In genomic region chr10:26372940-26373931, GRCm38 (mm10) we compare ENCODE assay signal across 8 mouse cellular contexts. TPM values are rescaled to one million over a fixed set of nuclear protein-coding genes. Genes with fewer than 3 reads are reported as not detected.
DNase-seq lines count a peak whose midpoint lies in the region; ATAC-seq lines count a peak whose summit lies in the region.

No protein-coding gene starts in this region.

- no peaks in the 10 kb centered on the region for H3K4me1 ChIP-seq in intestine, embryonic 15.5 days (replicated peaks)

- H3K36me3 ChIP-seq in intestine, embryonic 15.5 days: no peaks in the 10 kb centered on the region

- under 1% methylated on average over 51 of the region's 51 CpGs for WGBS in intestine, embryonic 15.5 days

- peak overlapping the region; percentile 87 for H3K9ac ChIP-seq in intestine, embryonic 15.5 days

- intact Hi-C loops in left cerebral cortex, postnatal 14 days (cut with DNase I): loop anchor here (5.0 to 10.0 kb wide), 5 partner anchors 119 to 624 kb away; partner anchors contain the start of gene Arhgap18

- peak overlapping the region; percentile 79 for H3K4me2 ChIP-seq in intestine, embryonic 15.5 days (replicated peaks)

- H3K27ac ChIP-seq in intestine, embryonic 15.5 days: peak overlapping the region; percentile 95

- H3K27me3 ChIP-seq in intestine, embryonic 15.5 days (replicated peaks): no peaks in the 10 kb centered on the region

- peak; percentile 20 for ATAC-seq in intestine, embryonic 15.5 days
- peak; percentile 82 for ATAC-seq in megakaryocyte-erythroid progenitor cell, adult 5-6 weeks (replicated peaks; ENCODE audit: low FRiP score, low TSS enrichment, poor library complexity, severe bottlenecking)

- peak; percentile 90 for DNase-seq in adrenal gland, adult 2 months
- DNase-seq in embryo, embryonic 11 days: peak; percentile 92
- DNase-seq in gastrocnemius, postnatal 4 days (ENCODE audit: low spot score in 2 of 2): peak; percentile 49 to 77
- peak; percentile 89 to 91 for DNase-seq in left cerebral cortex, postnatal 14 days (ENCODE audit: low spot score in 2 of 2)
- peak; percentile 71 for DNase-seq in right cerebral cortex, postnatal 14 days
- DNase-seq in urinary bladder, postnatal 25 days (ENCODE audit: low spot score): peak; percentile 63

- no peaks in the 10 kb centered on the region for H3K9me3 ChIP-seq in intestine, embryonic 15.5 days

- peak overlapping the region; percentile 80 for H3K4me3 ChIP-seq in intestine, embryonic 15.5 days (replicated peaks)

RNA-seq across cellular contexts. Expression of gene L3mbtl3, which starts 2.5 kb away (rescaled TPM):
- 10 to 100 TPM in 1 of 2 experiments, 1 to 10 TPM in 1; 9.2 to 15.8 TPM for total RNA-seq in adrenal gland, adult 2 months (2021)
- 7.8 and 8.3 TPM in 2 replicates for polyA plus RNA-seq in adrenal gland, adult 2 months (2012; rRNA removed)
- total RNA-seq in gastrocnemius, postnatal 4 days (2021): 10 to 100 TPM; 10.6 to 11.2 TPM
- polyA plus RNA-seq in intestine, embryonic 15.5 days (2015; fragmentation: Nextera tagmentation; extraction: Ambion mirVana): 9.6 and 10.3 TPM in 2 replicates
- total RNA-seq in left cerebral cortex, postnatal 14 days (2021): 10 to 100 TPM; 29.0 to 31.9 TPM
- 4.2 and 4.3 TPM in 2 replicates for total RNA-seq in megakaryocyte-erythroid progenitor cell, adult 5-6 weeks (2014; fragmentation: Nextera tagmentation)
- total RNA-seq in megakaryocyte-erythroid progenitor cell, adult 5-6 weeks (2017): 4.2 and 5.9 TPM in 2 replicates

Comparison
In these comparisons a context has a peak if more than half of its experiments do, and no peak if none do; other contexts are left out.
1. Peak in every context shown above with its lines: DNase-seq, ATAC-seq, H3K4me3 ChIP-seq and H3K27ac ChIP-seq.